Comparison of ENCODE assay signal across 11 mouse cellular contexts in genomic region chr19:43527131-43527530, GRCm38 (mm10). TPM values are rescaled to one million over a fixed set of nuclear protein-coding genes. Genes with fewer than 3 reads are reported as not detected.
A peak's percentile ranks its signal among the peaks of the same experiment; 100 is the strongest.
DNase-seq lines count a peak whose midpoint lies in the region; ATAC-seq lines count a peak whose summit lies in the region.
"Had no signal": no experiment of that assay in that cellular context is flagged by ENCODE, and none has a peak within 500 bp of the region (broad histone marks: within the 10 kb centered on the region; RNA-seq: fewer than 3 reads in every experiment).

No protein-coding gene starts in this region.

- DNase-seq in embryonic facial prominence, embryonic 11.5 days (ENCODE audit: low spot score): peak; percentile 21
- no peak for DNase-seq in embryonic facial prominence, embryonic 10.5 days (ENCODE audit: low spot score)
- DNase-seq in midbrain, embryonic 14.5 days: peak; percentile 45
- peak; percentile 29 for DNase-seq in splenic B cell, adult 2 months (ENCODE audit: low read depth, low spot score)
- no peak for DNase-seq in layer of hippocampus, adult 11-12 months (ENCODE audit: low spot score)
- no peak for DNase-seq in left cerebral cortex, postnatal 36 days (ENCODE audit: low spot score in 2 of 2)
- DNase-seq: cerebellum, adult 11-12 months had no signal

- no peak for ATAC-seq in embryonic facial prominence, embryonic 11.5 days (replicated peaks; ENCODE audit: insufficient number of reproducible peaks, low FRiP score, low TSS enrichment, low read depth)
- no peak for ATAC-seq in midbrain, embryonic 14.5 days (ENCODE audit: low FRiP score, low TSS enrichment)
- no peak for ATAC-seq in midbrain, embryonic 13.5 days
- no peak for ATAC-seq in heart, embryonic 16.5 days (replicated peaks; ENCODE audit: extremely low read depth, insufficient read depth, low FRiP score)

- no peak overlapping the region for H3K9ac ChIP-seq in embryonic facial prominence, embryonic 11.5 days (replicated peaks; ENCODE audit: low read length)
- no peak overlapping the region for H3K9ac ChIP-seq in midbrain, embryonic 14.5 days (replicated peaks; ENCODE audit: low read length)
- no peak overlapping the region for H3K9ac ChIP-seq in midbrain, embryonic 13.5 days (replicated peaks)
- no peak overlapping the region for H3K9ac ChIP-seq in heart, embryonic 16.5 days (ENCODE audit: low read length)
- H3K9ac ChIP-seq: stomach, embryonic 15.5 days had no signal

- H3K4me1 ChIP-seq in embryonic facial prominence, embryonic 11.5 days (ENCODE audit: control insufficient read depth, insufficient read depth, low read length): peaks cover 2% of the 10 kb centered on the region; the same call in 1 of the 2 replicates
- H3K4me1 ChIP-seq in embryonic facial prominence, embryonic 10.5 days: peaks cover 30% of the 10 kb centered on the region
- peaks cover 15% of the 10 kb centered on the region for H3K4me1 ChIP-seq in midbrain, embryonic 14.5 days (ENCODE audit: control insufficient read depth, insufficient read depth, low read length)
- peaks cover 26% of the 10 kb centered on the region for H3K4me1 ChIP-seq in midbrain, embryonic 13.5 days (replicated peaks)
- H3K4me1 ChIP-seq in heart, embryonic 16.5 days (ENCODE audit: control insufficient read depth, insufficient read depth, low read length): peaks cover 21% of the 10 kb centered on the region

- H3K27me3 ChIP-seq in embryonic facial prominence, embryonic 11.5 days (ENCODE audit: control insufficient read depth, insufficient read depth, low read length): no peaks in the 10 kb centered on the region
- H3K27me3 ChIP-seq in embryonic facial prominence, embryonic 10.5 days (replicated peaks; ENCODE audit: low read depth, poor library complexity, severe bottlenecking): peaks cover 37% of the 10 kb centered on the region
- H3K27me3 ChIP-seq in midbrain, embryonic 14.5 days (ENCODE audit: control insufficient read depth, insufficient read depth, low read length): no peaks in the 10 kb centered on the region
- H3K27me3 ChIP-seq in midbrain, embryonic 13.5 days: peaks cover 17% of the 10 kb centered on the region; the same call in 1 of the 2 replicates
- H3K27me3 ChIP-seq in heart, embryonic 16.5 days (ENCODE audit: control insufficient read depth, insufficient read depth, low read length): no peaks in the 10 kb centered on the region
- H3K27me3 ChIP-seq in splenic B cell, adult 2 months (ENCODE audit: control insufficient read depth, insufficient read depth, low read length, poor library complexity, severe bottlenecking): no peaks in the 10 kb centered on the region
- H3K27me3 ChIP-seq: stomach, embryonic 15.5 days had no signal

- no peak overlapping the region for H3K4me3 ChIP-seq in embryonic facial prominence, embryonic 11.5 days (ENCODE audit: low read depth, low read length)
- no peak overlapping the region for H3K4me3 ChIP-seq in embryonic facial prominence, embryonic 10.5 days
- H3K4me3 ChIP-seq in midbrain, embryonic 14.5 days (replicated peaks; ENCODE audit: low read depth, low read length): no peak overlapping the region
- H3K4me3 ChIP-seq in midbrain, embryonic 13.5 days (replicated peaks): no peak overlapping the region
- no peak overlapping the region for H3K4me3 ChIP-seq in heart, embryonic 16.5 days (ENCODE audit: low read length)
- H3K4me3 ChIP-seq: stomach, embryonic 15.5 days had no signal

- no peak overlapping the region for H3K27ac ChIP-seq in embryonic facial prominence, embryonic 11.5 days (replicated peaks; ENCODE audit: low read depth, low read length)
- H3K27ac ChIP-seq in embryonic facial prominence, embryonic 10.5 days (replicated peaks): no peak overlapping the region
- H3K27ac ChIP-seq in midbrain, embryonic 14.5 days (replicated peaks; ENCODE audit: low read depth, low read length): no peak overlapping the region
- H3K27ac ChIP-seq in midbrain, embryonic 13.5 days: no peak overlapping the region
- no peak overlapping the region for H3K27ac ChIP-seq in heart, embryonic 16.5 days (ENCODE audit: low read length)
- H3K27ac ChIP-seq: stomach, embryonic 15.5 days had no signal

- intact Hi-C loops in left cerebral cortex, postnatal 36 days (cut with DNase I): no loop called here

- WGBS in embryonic facial prominence, embryonic 11.5 days: 12% methylated on average over 11 of the region's 11 CpGs
- WGBS in embryonic facial prominence, embryonic 10.5 days: 9% methylated on average over 11 of the region's 11 CpGs
- WGBS in midbrain, embryonic 14.5 days: 9% methylated on average over 11 of the region's 11 CpGs
- WGBS in midbrain, embryonic 13.5 days: 7% methylated on average over 11 of the region's 11 CpGs
- 14% methylated on average over 11 of the region's 11 CpGs for WGBS in heart, embryonic 16.5 days

- no peak overlapping the region for H3K4me2 ChIP-seq in embryonic facial prominence, embryonic 11.5 days (ENCODE audit: low read depth, low read length)
- no peak overlapping the region for H3K4me2 ChIP-seq in midbrain, embryonic 14.5 days (ENCODE audit: low read length)
- no peak overlapping the region for H3K4me2 ChIP-seq in midbrain, embryonic 13.5 days (replicated peaks)
- peak overlapping the region; percentile 17; the same call in 1 of the 2 replicates for H3K4me2 ChIP-seq in heart, embryonic 16.5 days (ENCODE audit: low read depth, low read length)
- H3K4me2 ChIP-seq: stomach, embryonic 15.5 days had no signal

- H3K36me3 ChIP-seq in embryonic facial prominence, embryonic 11.5 days (replicated peaks; ENCODE audit: control insufficient read depth, insufficient read depth, low read depth, low read length): no peaks in the 10 kb centered on the region
- no peaks in the 10 kb centered on the region for H3K36me3 ChIP-seq in embryonic facial prominence, embryonic 10.5 days (replicated peaks)
- no peaks in the 10 kb centered on the region for H3K36me3 ChIP-seq in midbrain, embryonic 14.5 days (ENCODE audit: control insufficient read depth, insufficient read depth, low read length)
- no peaks in the 10 kb centered on the region for H3K36me3 ChIP-seq in midbrain, embryonic 13.5 days
- no peaks in the 10 kb centered on the region for H3K36me3 ChIP-seq in heart, embryonic 16.5 days (ENCODE audit: control insufficient read depth, insufficient read depth)
- no peaks in the 10 kb centered on the region for H3K36me3 ChIP-seq in splenic B cell, adult 2 months (ENCODE audit: control insufficient read depth, insufficient read depth, low read length, poor library complexity, severe bottlenecking)
- H3K36me3 ChIP-seq: stomach, embryonic 15.5 days had no signal

- H3K9me3 ChIP-seq in embryonic facial prominence, embryonic 11.5 days (replicated peaks; ENCODE audit: control insufficient read depth, low read length): no peaks in the 10 kb centered on the region
- no peaks in the 10 kb centered on the region for H3K9me3 ChIP-seq in embryonic facial prominence, embryonic 10.5 days
- no peaks in the 10 kb centered on the region for H3K9me3 ChIP-seq in midbrain, embryonic 14.5 days (ENCODE audit: control insufficient read depth, low read length)
- no peaks in the 10 kb centered on the region for H3K9me3 ChIP-seq in midbrain, embryonic 13.5 days
- H3K9me3 ChIP-seq in heart, embryonic 16.5 days (replicated peaks; ENCODE audit: control insufficient read depth, low read length): no peaks in the 10 kb centered on the region
- H3K9me3 ChIP-seq: G1E; stomach, embryonic 15.5 days had no signal

RNA-seq across cellular contexts. Expression of gene Got1, which starts 2.7 kb away (rescaled TPM):
- 44.5 and 46.3 TPM in 2 replicates for polyA plus RNA-seq in embryonic facial prominence, embryonic 11.5 days (2014; fragmentation: Nextera tagmentation; extraction: Ambion mirVana)
- 55.4 and 57.9 TPM in 2 replicates for polyA plus RNA-seq in embryonic facial prominence, embryonic 10.5 days (2016; fragmentation: Nextera tagmentation; extraction: Ambion mirVana)
- polyA plus RNA-seq in midbrain, embryonic 14.5 days (2014; fragmentation: Nextera tagmentation; extraction: Ambion mirVana): 72.6 and 89.3 TPM in 2 replicates
- 67.3 and 73.2 TPM in 2 replicates for polyA plus RNA-seq in midbrain, embryonic 13.5 days (2015; fragmentation: Nextera tagmentation; extraction: Ambion mirVana)
- 271 and 274 TPM in 2 replicates for polyA plus RNA-seq in heart, embryonic 16.5 days (2015; fragmentation: Nextera tagmentation; extraction: Ambion mirVana)
- total RNA-seq in left cerebral cortex, postnatal 36 days (2021): 100 to 1,000 TPM; 352 to 386 TPM

Comparison
In these comparisons a context has a peak if more than half of its experiments do, and no peak if none do; other contexts are left out.
1. DNase-seq: peak in embryonic facial prominence, embryonic 11.5 days (single experiment), midbrain, embryonic 14.5 days (single experiment) and splenic B cell, adult 2 months (single experiment); none in embryonic facial prominence, embryonic 10.5 days (single experiment), layer of hippocampus, adult 11-12 months (single experiment) and left cerebral cortex, postnatal 36 days (0 of 2).